Mouse (Mus musculus) ES-E14 (cell line): ENCODE data around the gene Hmgn3. TPM values are rescaled to one million over a fixed set of nuclear protein-coding genes. Genes with fewer than 3 reads are reported as not detected.

Experiments
- DNase-seq: peaks from one replicate; pipeline ENCODE4 v3.0.0-alpha.2; 2013; ENCODE audit warnings: low read depth, low spot score
- H3K27ac ChIP-seq: 2 replicates; pipeline ENCODE4 v1.5.1; 2012; ENCODE audit warnings: low read depth, mild to moderate bottlenecking, low read length, moderate library complexity, mixed read lengths; ENCODE audit not compliant: poor library complexity, insufficient read depth, severe bottlenecking
- H3K36me3 ChIP-seq: 2 replicates; pipeline ENCODE4 v1.6.1; 2012; ENCODE audit warnings: mild to moderate bottlenecking, low read length, moderate library complexity, mixed read lengths; ENCODE audit not compliant: control insufficient read depth, poor library complexity, insufficient read depth, severe bottlenecking
- H3K4me1 ChIP-seq, 2 experiments: fragments of 150-350 bp in 1 of 2; sonication (generic) in 1 of 2; 2 replicates each; pipeline ENCODE4 v1.6.1; 2012; ENCODE audit warnings: low read length in 2 of 2, mild to moderate bottlenecking in 1 of 2, mixed read lengths in 1 of 2; ENCODE audit not compliant: control insufficient read depth in 2 of 2, insufficient read depth in 2 of 2, poor library complexity in 1 of 2
- H3K4me3 ChIP-seq, 2 experiments: fragments of 150-350 bp in 1 of 2; sonication (generic) in 1 of 2; 2 replicates each; pipeline ENCODE4 v1.5.1; 2012; ENCODE audit warnings: low read length in 2 of 2, low read depth in 1 of 2, mild to moderate bottlenecking in 1 of 2, mixed read lengths in 1 of 2; ENCODE audit not compliant: insufficient read depth in 1 of 2, poor library complexity in 1 of 2, severe bottlenecking in 1 of 2
- H3K9ac ChIP-seq: 2 replicates; pipeline ENCODE4 v1.6.1; 2012; ENCODE audit warnings: low read depth, mild to moderate bottlenecking, low read length, mixed read lengths; ENCODE audit not compliant: poor library complexity, insufficient read depth, severe bottlenecking
- H3K9me3 ChIP-seq: fragments of 150-350 bp; sonication (generic); 2 replicates; pipeline ENCODE4 v1.6.1; 2012; ENCODE audit warnings: low read depth, mild to moderate bottlenecking, low read length; ENCODE audit not compliant: control insufficient read depth, insufficient read depth
- CHD2 ChIP-seq: IDR thresholded peaks from 2 replicates; pipeline ENCODE4 v1.6.1; 2014; ENCODE audit warnings: mild to moderate bottlenecking, low read depth, low read length, inconsistent platforms
- HCFC1 ChIP-seq: IDR thresholded peaks from 2 replicates; pipeline ENCODE4 v1.6.1; 2012; ENCODE audit warnings: low read length, inconsistent platforms, borderline replicate concordance; ENCODE audit not compliant: insufficient read depth
- MAFK ChIP-seq: IDR thresholded peaks from 2 replicates; pipeline ENCODE4 v1.6.1; 2014; ENCODE audit warnings: mild to moderate bottlenecking, low read depth, low read length, inconsistent platforms; ENCODE audit not compliant: insufficient read depth
- ZC3H11A ChIP-seq: IDR thresholded peaks from 2 replicates; pipeline ENCODE4 v1.6.1; 2012; ENCODE audit warnings: low read depth, mild to moderate bottlenecking, inconsistent platforms, low read length, borderline replicate concordance
- ZNF384 ChIP-seq: IDR thresholded peaks from 2 replicates; pipeline ENCODE4 v1.6.1; 2012; ENCODE audit warnings: low read depth, low read length, inconsistent platforms
- in situ Hi-C, 2 experiments: fragments of 600-800 bp; cut with MboI; formaldehyde crosslinking; loops; one replicate each; pipeline ENCODE4 v1.15.1; 2025; ENCODE audit warnings: low sequenced_read_pairs in 2 of 2, inconsistent platforms in 1 of 2; ENCODE audit not compliant: unreplicated experiment in 2 of 2
- total RNA-seq: library from RNA; depleted of rRNA; stranded (reverse); fragments of 300-350 nt; gene quantifications from 2 replicates; pipeline ENCODE4 v1.2.3, GENCODE M21; 2012

Gene Hmgn3
- total RNA-seq, 1 experiment: 9.2 TPM

- H3K27ac ChIP-seq: no peak overlapping the region
Observed at GRCm38 (mm10) chr9:83117486-83117885, 29.0 kb downstream of the Hmgn3 start.

GRCm38 (mm10) chr9:83116774-83117474, 29.6 kb downstream of the Hmgn3 start:
- Histone ChIP-seq H3K9ac (no peak overlapping the region), H3K27ac (no peak overlapping the region), H3K4me1 (no peaks in the 10 kb centered on the region), H3K36me3 (no peaks in the 10 kb centered on the region), H3K4me3 (no peak overlapping the region), H3K9me3 (no peaks in the 10 kb centered on the region)
- DNase-seq: no peak
- TF ChIP-seq CHD2 (no peak), MAFK (no peak), HCFC1 (no peak), ZC3H11A (no peak), ZNF384 (no peak)
- in situ Hi-C loops: no loop called here

More at GRCm38 (mm10) chr9:83117486-83117885, 29.0 kb downstream of the Hmgn3 start:
- DNase-seq: no peak
- no peaks in the 10 kb centered on the region for H3K36me3 ChIP-seq
- TF ChIP-seq ZNF384 (no peak), HCFC1 (no peak), CHD2 (no peak), MAFK (no peak), ZC3H11A (no peak)
- H3K4me3 ChIP-seq: no peak overlapping the region
- in situ Hi-C loops: no loop called here
- H3K9me3 ChIP-seq: no peaks in the 10 kb centered on the region
- H3K9ac ChIP-seq: no peak overlapping the region
- no peaks in the 10 kb centered on the region for H3K4me1 ChIP-seq

GRCm38 (mm10) chr9:83115676-83116075, 30.8 kb downstream of the Hmgn3 start:
- no peak for DNase-seq
- Histone ChIP-seq H3K27ac (no peak overlapping the region), H3K4me1 (no peaks in the 10 kb centered on the region), H3K36me3 (no peaks in the 10 kb centered on the region), H3K4me3 (no peak overlapping the region), H3K9ac (no peak overlapping the region), H3K9me3 (no peaks in the 10 kb centered on the region)
- in situ Hi-C loops: no loop called here
- TF ChIP-seq ZC3H11A (no peak), ZNF384 (no peak), CHD2 (no peak), MAFK (no peak), HCFC1 (no peak)

GRCm38 (mm10) chr9:83113800-83114217, 32.7 kb downstream of the Hmgn3 start:
- no peaks in the 10 kb centered on the region for H3K36me3 ChIP-seq
- no peaks in the 10 kb centered on the region for H3K9me3 ChIP-seq
- no peak overlapping the region for H3K27ac ChIP-seq
- in situ Hi-C loops: no loop called here
- no peak overlapping the region for H3K9ac ChIP-seq
- no peak overlapping the region for H3K4me3 ChIP-seq
- TF ChIP-seq CHD2 (no peak), MAFK (no peak), ZNF384 (no peak), ZC3H11A (no peak), HCFC1 (no peak)
- H3K4me1 ChIP-seq: no peaks in the 10 kb centered on the region
- no peak for DNase-seq
